Mouse (Mus musculus): Measurements from ENCODE around the gene En2. TPM values are rescaled to one million over a fixed set of nuclear protein-coding genes. Genes with fewer than 3 reads are reported as not detected.

En2 gene
- total and polyA plus RNA-seq, 3 experiments = not detected

GRCm38 (mm10) chr5:28123455-28123825, 42.1 kb upstream of the En2 start:
- Histone ChIP-seq H3K4me2 (ENCODE audit: insufficient read depth, low read depth, poor library complexity, severe bottlenecking) (peak overlapping the region; percentile 4; the same call in 1 of the 2 replicates), H3K36me3 (replicated peaks in 1 of 2; ENCODE audit: control insufficient read depth in 1 of 2, insufficient read depth in 1 of 2, low read length in 1 of 2) (no peaks in the 10 kb centered on the region), H3K27me3 (replicated peaks) (peaks cover 52% of the 10 kb centered on the region), H3K27ac (ENCODE audit: insufficient read depth, low read depth) (no peak overlapping the region), H3K79me2 (replicated peaks; ENCODE audit: control insufficient read depth, extremely low read depth, insufficient read depth, poor library complexity, severe bottlenecking) (no peaks in the 10 kb centered on the region), H3K9me3 (replicated peaks; ENCODE audit: low read length) (no peaks in the 10 kb centered on the region), H3K9ac (ENCODE audit: insufficient read depth, low read depth) (no peak overlapping the region), H3K4me1 (ENCODE audit: control insufficient read depth in 1 of 2, insufficient read depth in 2 of 2) (no peaks in the 10 kb centered on the region), H3K4me3 (replicated peaks in 1 of 3; ENCODE audit: low read depth in 2 of 3, low read length in 2 of 3, poor library complexity in 1 of 3) (no peak overlapping the region)
- TF ChIP-seq ZKSCAN1 (IDR thresholded peaks at IDR 0.05; ENCODE audit: borderline replicate concordance, low read depth, low read length) (no peak), CHD1 (IDR thresholded peaks at IDR 0.05; ENCODE audit: low read depth, low read length) (no peak), GABPA (IDR thresholded peaks at IDR 0.05; ENCODE audit: insufficient replicate concordance, low read depth, low read length) (no peak), EP300 (IDR thresholded peaks at IDR 0.05; ENCODE audit: low read length) (no peak), MXI1 (IDR thresholded peaks at IDR 0.05; ENCODE audit: low read depth, low read length) (no peak), CTCF (conservative IDR thresholded peaks at IDR 0.05 in 1 of 2, IDR thresholded peaks at IDR 0.05 in 1 of 2; ENCODE audit: low read depth in 2 of 2, low read length in 2 of 2) (no peak), CHD2 (IDR thresholded peaks at IDR 0.05; ENCODE audit: low read length) (no peak), POLR2AphosphoS2 (IDR thresholded peaks at IDR 0.05; ENCODE audit: low read depth, low read length) (no peak), ZC3H11A (IDR thresholded peaks at IDR 0.05; ENCODE audit: low read depth, low read length) (no peak), NRF1 (IDR thresholded peaks at IDR 0.05; ENCODE audit: low read depth, low read length) (no peak), JUND (conservative IDR thresholded peaks at IDR 0.05; ENCODE audit: low read depth, low read length) (no peak), MYC (IDR thresholded peaks at IDR 0.05; ENCODE audit: low read depth, low read length) (no peak), ZMIZ1 (IDR thresholded peaks at IDR 0.05; ENCODE audit: low read depth, low read length) (no peak), PAX5 (IDR thresholded peaks at IDR 0.05; ENCODE audit: low read length) (no peak), MEF2A (IDR thresholded peaks at IDR 0.05; ENCODE audit: borderline replicate concordance, low read depth, low read length) (no peak), UBTF (IDR thresholded peaks at IDR 0.05; ENCODE audit: low read depth, low read length) (no peak), MAX (IDR thresholded peaks at IDR 0.05; ENCODE audit: low read length) (no peak)
- no peak for DNase-seq (ENCODE audit: extremely low read depth)
- dilution Hi-C loops (cut with MboI; ENCODE audit: extremely low pct_ligation_motif_present, extremely low pct_unique_long_range_greater_than_20kb, low sequenced_read_pairs) (no loop called here), in situ Hi-C loops (cut with MboI; ENCODE audit: low pct_ligation_motif_present, low pct_unique_long_range_greater_than_20kb, low sequenced_read_pairs) (no loop called here)

GRCm38 (mm10) chr5:28124321-28125230, 40.9 kb upstream of the En2 start:
- Histone ChIP-seq H3K4me1 (ENCODE audit: control insufficient read depth in 1 of 2, insufficient read depth in 2 of 2) (no peaks in the 10 kb centered on the region), H3K9me3 (replicated peaks; ENCODE audit: low read length) (no peaks in the 10 kb centered on the region), H3K4me3 (replicated peaks in 1 of 3; ENCODE audit: low read depth in 2 of 3, low read length in 2 of 3, poor library complexity in 1 of 3) (no peak overlapping the region), H3K79me2 (replicated peaks; ENCODE audit: control insufficient read depth, extremely low read depth, insufficient read depth, poor library complexity, severe bottlenecking) (no peaks in the 10 kb centered on the region), H3K27ac (ENCODE audit: insufficient read depth, low read depth) (no peak overlapping the region), H3K36me3 (replicated peaks in 1 of 2; ENCODE audit: control insufficient read depth in 1 of 2, insufficient read depth in 1 of 2, low read length in 1 of 2) (no peaks in the 10 kb centered on the region), H3K9ac (ENCODE audit: insufficient read depth, low read depth) (no peak overlapping the region), H3K4me2 (ENCODE audit: insufficient read depth, low read depth, poor library complexity, severe bottlenecking) (no peak overlapping the region), H3K27me3 (replicated peaks) (peaks cover 52% of the 10 kb centered on the region)
- dilution Hi-C loops (cut with MboI; ENCODE audit: extremely low pct_ligation_motif_present, extremely low pct_unique_long_range_greater_than_20kb, low sequenced_read_pairs) (no loop called here), in situ Hi-C loops (cut with MboI; ENCODE audit: low pct_ligation_motif_present, low pct_unique_long_range_greater_than_20kb, low sequenced_read_pairs) (loop anchor here (25.0 kb wide), 1 partner anchor 263 kb away; no protein-coding TSS in a partner anchor)
- TF ChIP-seq MEF2A (IDR thresholded peaks at IDR 0.05; ENCODE audit: borderline replicate concordance, low read depth, low read length) = no peak
- TF ChIP-seq UBTF (IDR thresholded peaks at IDR 0.05; ENCODE audit: low read depth, low read length) = no peak
- no peak for TF ChIP-seq PAX5 (IDR thresholded peaks at IDR 0.05; ENCODE audit: low read length)
- TF ChIP-seq HCFC1 (IDR thresholded peaks at IDR 0.05; ENCODE audit: low read depth, low read length) = no peak
- no peak for TF ChIP-seq TBP (conservative IDR thresholded peaks at IDR 0.05; ENCODE audit: low read depth, low read length)
- no peak for TF ChIP-seq ZKSCAN1 (IDR thresholded peaks at IDR 0.05; ENCODE audit: borderline replicate concordance, low read depth, low read length)
- TF ChIP-seq POLR2AphosphoS2 (IDR thresholded peaks at IDR 0.05; ENCODE audit: low read depth, low read length) = no peak
- TF ChIP-seq CTCF (conservative IDR thresholded peaks at IDR 0.05 in 1 of 2, IDR thresholded peaks at IDR 0.05 in 1 of 2; ENCODE audit: low read depth in 2 of 2, low read length in 2 of 2) = no peak
- no peak for TF ChIP-seq POLR2A (IDR thresholded peaks at IDR 0.05; ENCODE audit: low read depth, low read length)
- TF ChIP-seq ZMIZ1 (IDR thresholded peaks at IDR 0.05; ENCODE audit: low read depth, low read length) = no peak
- no peak for TF ChIP-seq ETS1 (conservative IDR thresholded peaks at IDR 0.05; ENCODE audit: low read depth, low read length)
- no peak for TF ChIP-seq CHD1 (IDR thresholded peaks at IDR 0.05; ENCODE audit: low read depth, low read length)
- TF ChIP-seq SIN3A (IDR thresholded peaks at IDR 0.05; ENCODE audit: low read length) = no peak
- no peak for TF ChIP-seq MAX (IDR thresholded peaks at IDR 0.05; ENCODE audit: low read length)
- no peak for TF ChIP-seq SMC3 (IDR thresholded peaks at IDR 0.05; ENCODE audit: low read depth, low read length)
- no peak for DNase-seq (ENCODE audit: extremely low read depth)

Data from CH12.LX (cell line).